Mouse (Mus musculus): ENCODE measurements at regions not wholly inside any gene's neighbourhood (a gene's known extent, or its start where the extent isn't known, plus 50 kb on each side); places are given as distances from the start of the nearest gene placed in this dataset.
A peak's percentile ranks its signal among the peaks of the same experiment; 100 is the strongest.

DNA sequence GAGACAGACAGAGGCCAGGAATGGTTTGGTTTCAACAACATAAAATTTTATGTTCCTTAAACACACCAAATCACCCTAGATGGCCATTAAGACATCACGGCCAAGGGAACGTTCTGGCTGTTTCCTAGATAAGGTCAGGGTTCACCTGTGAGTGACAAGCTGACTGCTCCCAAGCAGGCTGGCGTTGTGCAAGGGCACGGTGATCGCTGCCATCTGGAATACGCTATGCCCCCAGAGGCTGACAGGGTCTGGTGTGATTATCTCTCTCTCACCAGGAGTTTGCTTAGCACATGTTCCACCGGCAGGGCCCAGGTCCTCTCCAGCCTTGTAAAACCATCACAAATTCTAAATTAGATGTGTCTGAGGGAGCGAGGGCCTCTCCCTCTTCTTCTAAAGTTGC is 167.0 kb downstream of the Cyp26b1 start:
- no peaks in the 10 kb centered on the region for H3K4me1 ChIP-seq (ENCODE audit: control insufficient read depth in 1 of 2, insufficient read depth in 2 of 2, low read length in 2 of 2)
- H3K27me3 ChIP-seq (ENCODE audit: control insufficient read depth in 1 of 2, insufficient read depth in 2 of 2, low read length in 2 of 2), result no peaks in the 10 kb centered on the region; a peak in 2 of 4 replicates
- no peak overlapping the region for H3K4me3 ChIP-seq (ENCODE audit: control insufficient read depth in 1 of 2, insufficient read depth in 1 of 2, low read depth in 2 of 2, low read length in 2 of 2)
- H3K27ac ChIP-seq (ENCODE audit: control insufficient read depth, low read depth, low read length), result no peak overlapping the region
- H3K9me3 ChIP-seq (replicated peaks; ENCODE audit: insufficient read depth, low read length), result no peaks in the 10 kb centered on the region
- TF ChIP-seq MAZ (IDR thresholded peaks at IDR 0.05; ENCODE audit: low read depth, low read length) (no peak), NELFE (IDR thresholded peaks at IDR 0.05; ENCODE audit: low read depth, low read length) (no peak), MAFK (IDR thresholded peaks at IDR 0.05; ENCODE audit: borderline replicate concordance, low read depth, low read length) (no peak), ZC3H11A (IDR thresholded peaks at IDR 0.05; ENCODE audit: low read depth, low read length) (no peak)
- DNase-seq (ENCODE audit: low read depth, low spot score), result no peak
- no peaks in the 10 kb centered on the region for H3K79me2 ChIP-seq (ENCODE audit: control insufficient read depth, insufficient read depth, low read length, poor library complexity)
- no peaks in the 10 kb centered on the region for H3K36me3 ChIP-seq (ENCODE audit: control insufficient read depth in 1 of 2, insufficient read depth in 2 of 2, low read length in 2 of 2)
- no peak overlapping the region for H3K9ac ChIP-seq (ENCODE audit: control insufficient read depth, low read depth, low read length, poor library complexity, severe bottlenecking)

DNA sequence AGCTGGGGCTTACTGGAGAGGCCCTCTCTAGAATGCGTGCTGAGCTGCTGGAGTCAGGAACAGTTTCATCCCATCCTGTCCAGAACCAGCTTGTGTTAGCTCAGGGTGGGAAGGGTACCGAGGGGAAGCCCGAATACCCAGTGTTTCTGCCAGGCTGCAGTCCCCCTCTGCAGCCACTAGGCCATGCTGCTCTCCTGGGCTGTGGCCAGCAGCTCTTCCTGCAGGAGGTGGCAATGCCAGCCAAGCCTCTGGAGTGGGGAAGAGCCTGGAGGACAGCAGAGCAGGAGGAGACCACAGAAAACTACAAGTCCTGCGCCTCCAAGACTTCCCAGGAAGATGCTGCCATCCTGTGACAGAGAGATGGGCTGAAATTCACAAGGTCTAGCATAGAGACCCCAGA is 167.9 kb downstream of the Cyp26b1 start:
- H3K9me3 ChIP-seq (replicated peaks; ENCODE audit: insufficient read depth, low read length), result no peaks in the 10 kb centered on the region
- no peaks in the 10 kb centered on the region; a peak in 2 of 4 replicates for H3K27me3 ChIP-seq (ENCODE audit: control insufficient read depth in 1 of 2, insufficient read depth in 2 of 2, low read length in 2 of 2)
- TF ChIP-seq KAT2A (conservative IDR thresholded peaks at IDR 0.05; ENCODE audit: low read depth, low read length), result no peak
- TF ChIP-seq ZC3H11A (IDR thresholded peaks at IDR 0.05; ENCODE audit: low read depth, low read length), result peak; percentile 34
- TF ChIP-seq TAL1 (IDR thresholded peaks at IDR 0.05; ENCODE audit: low read length), result no peak
- TF ChIP-seq SMC3 (IDR thresholded peaks at IDR 0.05; ENCODE audit: low read depth, low read length), result peak; percentile 63
- TF ChIP-seq RCOR1 (IDR thresholded peaks at IDR 0.05; ENCODE audit: low read depth, low read length), result no peak
- TF ChIP-seq POLR2A (IDR thresholded peaks at IDR 0.05; ENCODE audit: control insufficient read depth in 1 of 2, insufficient read depth in 1 of 2, low read depth in 1 of 2, low read length in 2 of 2, poor library complexity in 1 of 2), result no peak
- TF ChIP-seq CHD1 (IDR thresholded peaks at IDR 0.05; ENCODE audit: low read depth, low read length), result no peak
- no peak for TF ChIP-seq SIN3A (IDR thresholded peaks at IDR 0.05; ENCODE audit: low read length)
- no peak for TF ChIP-seq TBP (IDR thresholded peaks at IDR 0.05; ENCODE audit: low read depth, low read length)
- no peak for TF ChIP-seq NELFE (IDR thresholded peaks at IDR 0.05; ENCODE audit: low read depth, low read length)
- no peak for TF ChIP-seq MYB (IDR thresholded peaks at IDR 0.05; ENCODE audit: low read depth, low read length)
- TF ChIP-seq UBTF (IDR thresholded peaks at IDR 0.05; ENCODE audit: borderline replicate concordance, insufficient read depth, low read depth, low read length), result no peak
- no peak for TF ChIP-seq CHD2 (IDR thresholded peaks at IDR 0.05; ENCODE audit: low read length)
- TF ChIP-seq MAFK (IDR thresholded peaks at IDR 0.05; ENCODE audit: borderline replicate concordance, low read depth, low read length), result no peak
- TF ChIP-seq ZNF384 (IDR thresholded peaks at IDR 0.05; ENCODE audit: low read depth, low read length), result no peak
- TF ChIP-seq NRF1 (IDR thresholded peaks at IDR 0.05; ENCODE audit: insufficient read depth, low read depth, low read length, poor library complexity, severe bottlenecking), result no peak
- TF ChIP-seq ELF1 (IDR thresholded peaks at IDR 0.05; ENCODE audit: low read depth, low read length), result no peak
- peak; percentile 50 for TF ChIP-seq RAD21 (IDR thresholded peaks at IDR 0.05; ENCODE audit: low read depth, low read length)
- TF ChIP-seq MXI1 (IDR thresholded peaks at IDR 0.05; ENCODE audit: low read depth, low read length), result no peak
- no peak for TF ChIP-seq MAX (IDR thresholded peaks at IDR 0.05; ENCODE audit: low read length)
- TF ChIP-seq BHLHE40 (IDR thresholded peaks at IDR 0.05; ENCODE audit: borderline replicate concordance, low read depth, low read length), result no peak
- no peak for TF ChIP-seq E2F4 (IDR thresholded peaks at IDR 0.05; ENCODE audit: borderline replicate concordance, low read depth, low read length)
- peak in 2 of 3 experiments; percentile 56 to 58; a peak in 4 of 6 replicates for TF ChIP-seq CTCF (IDR thresholded peaks at IDR 0.05 in 2 of 3, conservative IDR thresholded peaks at IDR 0.05 in 1 of 3; ENCODE audit: control insufficient read depth in 1 of 3, insufficient read depth in 1 of 3, low read depth in 2 of 3, low read length in 3 of 3, poor library complexity in 1 of 3, severe bottlenecking in 1 of 3)
- no peak for TF ChIP-seq HCFC1 (IDR thresholded peaks at IDR 0.05; ENCODE audit: low read depth, low read length)
- no peak for TF ChIP-seq ZMIZ1 (IDR thresholded peaks at IDR 0.05; ENCODE audit: low read depth, low read length)
- TF ChIP-seq POLR2AphosphoS5 (IDR thresholded peaks at IDR 0.05; ENCODE audit: borderline replicate concordance, low read depth, low read length), result no peak
- H3K27ac ChIP-seq (ENCODE audit: control insufficient read depth, low read depth, low read length), result no peak overlapping the region
- H3K4me1 ChIP-seq (ENCODE audit: control insufficient read depth in 1 of 2, insufficient read depth in 2 of 2, low read length in 2 of 2), result no peaks in the 10 kb centered on the region
- H3K9ac ChIP-seq (ENCODE audit: control insufficient read depth, low read depth, low read length, poor library complexity, severe bottlenecking), result no peak overlapping the region
- DNase-seq (ENCODE audit: low read depth, low spot score), result peak; percentile 3
- H3K79me2 ChIP-seq (ENCODE audit: control insufficient read depth, insufficient read depth, low read length, poor library complexity), result no peaks in the 10 kb centered on the region
- H3K4me3 ChIP-seq (ENCODE audit: control insufficient read depth in 1 of 2, insufficient read depth in 1 of 2, low read depth in 2 of 2, low read length in 2 of 2), result no peak overlapping the region
- H3K36me3 ChIP-seq (ENCODE audit: control insufficient read depth in 1 of 2, insufficient read depth in 2 of 2, low read length in 2 of 2), result no peaks in the 10 kb centered on the region
